Mouse (Mus musculus) bone marrow macrophage, adult 2 months (primary cell): ENCODE results near the gene Pik3ip1.

Source experiments
- CTCF ChIP-seq: IDR thresholded peaks from 2 replicates; pipeline ENCODE4 v1.5.1; 2012; ENCODE audit warnings: low read depth, mild to moderate bottlenecking, low read length, moderate library complexity
- POLR2A ChIP-seq: IDR thresholded peaks from 2 replicates; pipeline ENCODE4 v1.6.1; 2012; ENCODE audit warnings: mild to moderate bottlenecking, low read depth, low read length, borderline replicate concordance

GRCm38 (mm10) chr11:3387482-3388196 lies 57.4 kb downstream of the Pik3ip1 start:
- TF ChIP-seq POLR2A, result no peak
- TF ChIP-seq CTCF, result no peak
